Mouse (Mus musculus) T-cell, adult 2 months (primary cell): ENCODE data around the gene Gm13275.
"Not testable (repeated sequence)": the region's sequence is repeated elsewhere in the genome, so short reads cannot be mapped to it uniquely, and the experiment has no call there.

Source experiments
- DNase-seq: peaks from one replicate; pipeline ENCODE4 v3.0.0; 2022; ENCODE audit warnings: low spot score

Gene Gm13275

GRCm38 (mm10) chr4:88799365-88799764 is 5.1 kb downstream of the Gm13275 start, which contains the start of gene Gm13285:
Gene Gm13285, plus strand, starts transcription at chr4:88799665.
- DNase-seq = not testable (repeated sequence)

GRCm38 (mm10) chr4:88802954-88803353 is 8.7 kb downstream of the Gm13275 start, which contains the start of gene Gm13287:
Gene Gm13287, plus strand, starts transcription at chr4:88803254.
- DNase-seq = not testable (repeated sequence)

GRCm38 (mm10) chr4:88805231-88805630 is 10.9 kb downstream of the Gm13275 start, which contains the start of gene Gm13288:
Gene Gm13288, plus strand, starts transcription at chr4:88805531.
- DNase-seq = not testable (repeated sequence)

- DNase-seq = peak; percentile 19
Measured at GRCm38 (mm10) chr4:88805761-88806160, 11.5 kb downstream of the Gm13275 start.

- DNase-seq = no peak
Measured at GRCm38 (mm10) chr4:88815928-88816327, 21.6 kb downstream of the Gm13275 start, which contains the start of gene Ifna7. Gene Ifna7, plus strand, starts transcription at chr4:88816228.

GRCm38 (mm10) chr4:88819659-88820058 is 25.4 kb downstream of the Gm13275 start, which contains the start of gene Ifna11:
Gene Ifna11, plus strand, starts transcription at chr4:88819959.
- DNase-seq = no peak

GRCm38 (mm10) chr4:88822995-88823394 is 28.7 kb downstream of the Gm13275 start:
- DNase-seq = no peak

- DNase-seq = not testable (repeated sequence)
Measured at GRCm38 (mm10) chr4:88827116-88827515, 32.8 kb downstream of the Gm13275 start, which contains the start of gene Ifna6. Gene Ifna6, plus strand, starts transcription at chr4:88827416.

- peak; percentile 31 for DNase-seq
Measured at GRCm38 (mm10) chr4:88830523-88830922, 36.2 kb downstream of the Gm13275 start.

- not testable (repeated sequence) for DNase-seq
Measured at GRCm38 (mm10) chr4:88835225-88835624, 40.9 kb downstream of the Gm13275 start, which contains the start of gene Ifna5. Gene Ifna5, plus strand, starts transcription at chr4:88835525.

- no peak for DNase-seq
Measured at GRCm38 (mm10) chr4:88838828-88839227, 44.5 kb downstream of the Gm13275 start.

GRCm38 (mm10) chr4:88840058-88840457 is 45.8 kb downstream of the Gm13275 start:
- DNase-seq = no peak

GRCm38 (mm10) chr4:88841438-88841911 is 47.2 kb downstream of the Gm13275 start, which contains the start of gene Ifna4:
Gene Ifna4, plus strand, starts transcription at chr4:88841861.
- DNase-seq = no peak
